In genomic region chr2:75716046-75717016, GRCm38 (mm10) we compare ENCODE assay signal across 11 mouse cellular contexts. TPM values are rescaled to one million over a fixed set of nuclear protein-coding genes. Genes with fewer than 3 reads are reported as not detected.
DNase-seq lines count a peak whose midpoint lies in the region; ATAC-seq lines count a peak whose summit lies in the region.
"Had no signal": no experiment of that assay in that cellular context is flagged by ENCODE, and none has a peak within 500 bp of the region (broad histone marks: within the 10 kb centered on the region; RNA-seq: fewer than 3 reads in every experiment).

No protein-coding gene starts in this region.

- no peak overlapping the region for H3K4me3 ChIP-seq in forebrain, embryonic 13.5 days
- H3K4me3 ChIP-seq in forebrain, embryonic 16.5 days (replicated peaks; ENCODE audit: low read length): no peak overlapping the region
- no peak overlapping the region for H3K4me3 ChIP-seq in midbrain, embryonic 11.5 days (ENCODE audit: low read depth, low read length)
- no peak overlapping the region for H3K4me3 ChIP-seq in midbrain, embryonic 16.5 days (ENCODE audit: low read depth, low read length)
- H3K4me3 ChIP-seq in limb, embryonic 10.5 days: no peak overlapping the region
- H3K4me3 ChIP-seq: megakaryocyte, embryonic 14.5 days had no signal

- 0 out of 2 replicates have a peak, but pooled peaks cover 9% of the 10 kb centered on the region for H3K4me1 ChIP-seq in forebrain, embryonic 13.5 days
- no peaks in the 10 kb centered on the region for H3K4me1 ChIP-seq in forebrain, embryonic 16.5 days (replicated peaks; ENCODE audit: control insufficient read depth, insufficient read depth, low read length)
- H3K4me1 ChIP-seq in midbrain, embryonic 11.5 days (ENCODE audit: control insufficient read depth, insufficient read depth, low read length): no peaks in the 10 kb centered on the region; the same call in 1 of the 2 replicates
- no peaks in the 10 kb centered on the region for H3K4me1 ChIP-seq in midbrain, embryonic 16.5 days (ENCODE audit: control insufficient read depth, insufficient read depth, low read length)
- H3K4me1 ChIP-seq in limb, embryonic 10.5 days: peaks cover 11% of the 10 kb centered on the region

- 0 out of 2 replicates have a peak, but pooled peaks have one; percentile 16 for ATAC-seq in forebrain, embryonic 13.5 days
- no peak for ATAC-seq in forebrain, embryonic 16.5 days
- 0 out of 2 replicates have a peak, but pooled peaks have one; percentile 33 for ATAC-seq in midbrain, embryonic 11.5 days (ENCODE audit: low FRiP score)
- ATAC-seq in midbrain, embryonic 16.5 days: no peak
- ATAC-seq: inflammation-experienced regulatory T-cells, adult 6 months had no signal

- H3K27ac ChIP-seq in forebrain, embryonic 13.5 days: no peak overlapping the region
- no peak overlapping the region for H3K27ac ChIP-seq in forebrain, embryonic 16.5 days (ENCODE audit: low read length)
- no peak overlapping the region for H3K27ac ChIP-seq in midbrain, embryonic 11.5 days (ENCODE audit: low read depth, low read length)
- no peak overlapping the region for H3K27ac ChIP-seq in midbrain, embryonic 16.5 days (ENCODE audit: low read length)
- H3K27ac ChIP-seq in limb, embryonic 10.5 days: peak overlapping the region; percentile 71; the same call in 1 of the 2 replicates

- no peak overlapping the region for H3K9ac ChIP-seq in forebrain, embryonic 13.5 days
- no peak overlapping the region for H3K9ac ChIP-seq in forebrain, embryonic 16.5 days (replicated peaks; ENCODE audit: low read depth, low read length)
- H3K9ac ChIP-seq in midbrain, embryonic 11.5 days (ENCODE audit: low read length): no peak overlapping the region
- H3K9ac ChIP-seq in midbrain, embryonic 16.5 days (ENCODE audit: low read depth, low read length): no peak overlapping the region

- no peaks in the 10 kb centered on the region for H3K9me3 ChIP-seq in forebrain, embryonic 13.5 days (replicated peaks)
- no peaks in the 10 kb centered on the region for H3K9me3 ChIP-seq in forebrain, embryonic 16.5 days (ENCODE audit: control insufficient read depth, low read length)
- no peaks in the 10 kb centered on the region for H3K9me3 ChIP-seq in midbrain, embryonic 11.5 days (ENCODE audit: control insufficient read depth, low read length)
- no peaks in the 10 kb centered on the region for H3K9me3 ChIP-seq in midbrain, embryonic 16.5 days (replicated peaks; ENCODE audit: control insufficient read depth, low read length, poor library complexity, severe bottlenecking)
- H3K9me3 ChIP-seq in limb, embryonic 10.5 days (replicated peaks): no peaks in the 10 kb centered on the region
- H3K9me3 ChIP-seq: megakaryocyte, embryonic 14.5 days had no signal

- no peaks in the 10 kb centered on the region for H3K27me3 ChIP-seq in forebrain, embryonic 13.5 days
- no peaks in the 10 kb centered on the region for H3K27me3 ChIP-seq in forebrain, embryonic 16.5 days (replicated peaks; ENCODE audit: control insufficient read depth, insufficient read depth, low read length)
- no peaks in the 10 kb centered on the region for H3K27me3 ChIP-seq in midbrain, embryonic 11.5 days (ENCODE audit: control insufficient read depth, insufficient read depth, low read length)
- no peaks in the 10 kb centered on the region for H3K27me3 ChIP-seq in midbrain, embryonic 16.5 days (ENCODE audit: control insufficient read depth, insufficient read depth, low read depth, low read length)
- H3K27me3 ChIP-seq in limb, embryonic 10.5 days (ENCODE audit: low read depth, poor library complexity, severe bottlenecking): no peaks in the 10 kb centered on the region
- H3K27me3 ChIP-seq: megakaryocyte, embryonic 14.5 days had no signal

- 47% methylated on average over 12 of the region's 12 CpGs for WGBS in forebrain, embryonic 13.5 days
- 40% methylated on average over 12 of the region's 12 CpGs for WGBS in forebrain, embryonic 16.5 days
- 64% methylated on average over 12 of the region's 12 CpGs for WGBS in midbrain, embryonic 11.5 days
- 60% methylated on average over 12 of the region's 12 CpGs for WGBS in midbrain, embryonic 16.5 days
- WGBS in limb, embryonic 10.5 days: 62% methylated on average over 12 of the region's 12 CpGs

- H3K36me3 ChIP-seq in forebrain, embryonic 13.5 days (ENCODE audit: poor library complexity, severe bottlenecking): no peaks in the 10 kb centered on the region
- no peaks in the 10 kb centered on the region for H3K36me3 ChIP-seq in forebrain, embryonic 16.5 days (ENCODE audit: control insufficient read depth, insufficient read depth)
- H3K36me3 ChIP-seq in midbrain, embryonic 11.5 days (ENCODE audit: control insufficient read depth, insufficient read depth, low read length): no peaks in the 10 kb centered on the region
- H3K36me3 ChIP-seq in midbrain, embryonic 16.5 days (ENCODE audit: control insufficient read depth, insufficient read depth, low read length): no peaks in the 10 kb centered on the region
- H3K36me3 ChIP-seq in limb, embryonic 10.5 days: no peaks in the 10 kb centered on the region

- H3K4me2 ChIP-seq in forebrain, embryonic 13.5 days: no peak overlapping the region
- H3K4me2 ChIP-seq in forebrain, embryonic 16.5 days (ENCODE audit: low read length): no peak overlapping the region
- no peak overlapping the region for H3K4me2 ChIP-seq in midbrain, embryonic 11.5 days
- no peak overlapping the region for H3K4me2 ChIP-seq in midbrain, embryonic 16.5 days (ENCODE audit: low read length)

- DNase-seq in midbrain, embryonic 11.5 days (ENCODE audit: low spot score, missing footprints): peak; percentile 87
- DNase-seq in limb, embryonic 10.5 days (ENCODE audit: low spot score): no peak
- no peak for DNase-seq in layer of hippocampus, adult 18-20 months (ENCODE audit: low spot score in 2 of 2)
- DNase-seq in gastrocnemius, postnatal 4 days (ENCODE audit: low spot score in 2 of 2): no peak
- no peak for DNase-seq in ovary, adult 18-20 months (ENCODE audit: low spot score)
- DNase-seq: adrenal gland, postnatal 14 days had no signal

RNA-seq across cellular contexts. Expression of gene Nfe2l2, which starts 11.9 kb away (rescaled TPM):
- 15.6 and 15.9 TPM in 2 replicates for polyA plus RNA-seq in forebrain, embryonic 13.5 days (2015; fragmentation: Nextera tagmentation; extraction: Ambion mirVana)
- polyA plus RNA-seq in forebrain, embryonic 16.5 days (2015; fragmentation: Nextera tagmentation; extraction: Ambion mirVana): 12.7 and 16.1 TPM in 2 replicates
- polyA plus RNA-seq in midbrain, embryonic 11.5 days (2014; fragmentation: Nextera tagmentation; extraction: Ambion mirVana): 27.0 and 31.8 TPM in 2 replicates
- polyA plus RNA-seq in midbrain, embryonic 16.5 days (2015; fragmentation: Nextera tagmentation; extraction: Ambion mirVana): 9.3 and 9.8 TPM in 2 replicates
- polyA plus RNA-seq in limb, embryonic 10.5 days (2016; fragmentation: Nextera tagmentation; extraction: Ambion mirVana): 33.8 and 37.2 TPM in 2 replicates
- total RNA-seq in layer of hippocampus, adult 18-20 months (2021): 10 to 100 TPM; 14.5 to 16.3 TPM
- 10 to 100 TPM; 38.1 to 42.1 TPM for total RNA-seq in gastrocnemius, postnatal 4 days (2021)

RNA-seq across cellular contexts. Expression of gene Hnrnpa3, which starts 57.3 kb away (rescaled TPM):
- 354 and 365 TPM in 2 replicates for polyA plus RNA-seq in forebrain, embryonic 13.5 days (2015; fragmentation: Nextera tagmentation; extraction: Ambion mirVana)
- 266 TPM in 2 replicates for polyA plus RNA-seq in forebrain, embryonic 16.5 days (2015; fragmentation: Nextera tagmentation; extraction: Ambion mirVana)
- polyA plus RNA-seq in midbrain, embryonic 11.5 days (2014; fragmentation: Nextera tagmentation; extraction: Ambion mirVana): 310 and 336 TPM in 2 replicates
- 169 and 217 TPM in 2 replicates for polyA plus RNA-seq in midbrain, embryonic 16.5 days (2015; fragmentation: Nextera tagmentation; extraction: Ambion mirVana)
- polyA plus RNA-seq in limb, embryonic 10.5 days (2016; fragmentation: Nextera tagmentation; extraction: Ambion mirVana): 352 and 369 TPM in 2 replicates
- total RNA-seq in layer of hippocampus, adult 18-20 months (2021): 100 to 1,000 TPM; 289 to 299 TPM
- total RNA-seq in gastrocnemius, postnatal 4 days (2021): 100 to 1,000 TPM; 421 to 501 TPM

Comparison
In these comparisons a context has a peak if more than half of its experiments do, and no peak if none do; other contexts are left out.
1. ATAC-seq: peak in forebrain, embryonic 13.5 days (single experiment) and midbrain, embryonic 11.5 days (single experiment); none in forebrain, embryonic 16.5 days (single experiment) and midbrain, embryonic 16.5 days (single experiment).